Mouse (Mus musculus) mouse embryonic stem cell (cell line): ENCODE data around the gene Rsad2.

Experiments
- in situ Hi-C, 2 experiments: fragments of 300-500 bp; cut with MboI; formaldehyde crosslinking; loops; 1 replicate in 1 of 2; 3 replicates in 1 of 2; pipeline ENCODE4 v1.14.3; 2019 to 2020; ENCODE audit warnings: low sequenced_read_pairs in 2 of 2, low pct_unique_long_range_greater_than_20kb in 1 of 2, mixed read lengths in 1 of 2; ENCODE audit not compliant: unreplicated experiment in 1 of 2

Rsad2 gene

DNA sequence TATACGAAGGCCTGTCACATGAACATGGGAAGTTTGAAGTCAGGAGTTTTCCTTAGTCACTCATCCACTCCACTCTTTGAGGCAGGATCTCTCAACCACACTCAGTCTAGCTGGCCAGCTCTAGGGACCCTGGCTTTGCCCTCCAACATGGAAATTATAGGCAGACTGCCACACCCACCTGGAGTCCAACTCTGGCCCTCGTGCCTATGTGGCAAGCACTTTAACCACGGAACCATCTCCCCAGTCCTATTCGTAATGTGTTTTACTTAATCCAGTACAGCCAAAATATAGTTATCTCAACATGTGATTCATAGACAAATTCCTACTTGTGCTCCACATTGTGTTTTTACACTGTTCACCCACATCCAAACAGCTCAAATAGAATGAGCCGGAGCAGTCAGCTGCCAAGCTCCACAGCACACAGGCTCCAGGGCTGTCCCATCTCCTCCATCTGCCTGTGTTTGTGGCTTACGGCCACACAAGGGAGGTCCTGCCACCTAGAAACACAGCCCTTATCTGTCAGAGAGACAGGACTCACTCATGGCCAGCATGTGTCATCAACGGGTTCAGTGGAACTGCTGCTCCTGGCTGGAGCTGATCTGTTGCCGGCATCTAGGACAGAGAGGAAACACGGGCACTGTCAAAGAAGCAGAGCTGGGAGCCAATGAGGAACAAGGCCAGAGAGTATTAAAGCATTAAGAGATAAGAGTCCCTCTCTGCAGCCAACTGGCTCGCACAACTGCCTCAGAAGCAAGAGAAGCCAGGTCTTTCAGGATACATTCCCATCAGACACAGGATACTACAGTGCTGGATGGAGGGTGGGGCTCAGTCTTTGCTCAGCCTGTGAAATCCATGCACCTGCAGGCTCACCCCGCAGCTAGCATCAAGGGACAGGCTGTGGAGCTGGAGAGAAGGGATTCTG is 51.2 kb downstream of the Rsad2 start:
- in situ Hi-C loops, result no loop called here

DNA sequence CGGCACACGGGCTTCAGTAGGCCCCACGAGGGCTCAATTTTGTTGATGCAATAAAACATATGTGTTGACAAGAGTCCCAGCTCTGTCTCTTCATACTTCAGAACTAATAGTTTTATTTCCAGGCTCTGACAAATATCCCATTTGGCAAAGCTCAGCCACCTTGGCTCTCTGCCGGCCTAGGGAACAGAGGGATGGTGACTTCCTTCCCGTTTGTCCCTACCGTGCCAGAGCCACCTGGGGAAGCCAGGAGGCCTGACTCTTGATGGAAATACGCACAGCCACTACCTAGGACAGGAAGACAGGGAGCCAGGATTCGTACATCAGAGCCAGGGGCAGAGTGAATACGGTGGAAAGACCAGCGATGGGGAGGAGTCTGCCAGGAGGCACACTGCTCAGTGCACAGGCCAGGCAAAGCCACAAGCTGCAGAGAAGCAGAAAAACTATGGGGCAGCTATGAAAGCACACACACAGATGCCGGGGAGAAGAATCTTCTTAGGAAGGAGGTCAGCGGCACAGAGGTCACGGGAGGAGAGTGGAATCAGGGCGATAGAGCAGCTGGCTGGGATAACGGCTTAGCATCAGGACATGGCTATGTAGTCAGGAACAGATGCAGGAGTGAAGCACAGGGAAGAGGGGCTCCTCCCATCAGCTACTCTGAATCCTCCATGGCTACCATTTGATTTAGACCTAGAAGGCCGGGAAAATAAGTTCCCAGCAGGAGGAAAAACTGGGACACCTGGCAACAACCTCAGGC is 52.7 kb downstream of the Rsad2 start:
- in situ Hi-C loops, result no loop called here

DNA sequence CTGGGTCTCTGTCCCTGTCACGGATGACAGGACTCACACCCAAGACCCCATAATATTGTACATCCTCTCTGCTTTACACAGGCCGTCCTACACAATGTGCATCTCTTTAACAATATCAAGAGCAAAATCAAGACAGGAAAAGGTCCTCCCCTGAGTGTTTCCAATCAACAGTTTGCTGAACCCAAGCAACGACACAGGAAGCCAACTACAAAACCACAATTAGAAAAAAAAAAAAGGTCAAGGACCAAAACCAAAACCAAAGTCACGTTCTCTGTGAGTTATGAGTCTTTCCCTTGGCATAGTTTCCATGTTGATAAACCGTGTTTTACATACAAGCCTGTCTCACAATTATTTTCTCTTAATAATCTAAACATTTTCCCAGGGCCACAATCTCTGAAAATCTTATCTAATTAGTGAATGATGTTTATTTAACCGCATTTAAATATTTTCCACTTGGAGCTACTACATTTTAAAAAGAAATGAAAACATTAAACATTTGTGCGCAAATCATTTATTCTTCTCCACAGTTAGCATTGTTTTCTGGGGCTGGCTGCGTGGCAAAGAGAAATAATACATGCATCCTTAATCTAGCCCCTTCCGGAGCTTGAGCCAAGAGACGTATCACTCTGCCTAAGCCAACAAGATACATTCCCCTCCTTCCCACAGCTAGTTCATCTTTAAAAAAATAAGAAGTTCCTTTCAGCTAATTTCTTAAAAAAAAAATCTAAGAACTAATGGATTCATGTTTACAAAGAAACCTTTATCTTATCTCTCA is 54.4 kb downstream of the Rsad2 start:
- in situ Hi-C loops, result no loop called here

DNA sequence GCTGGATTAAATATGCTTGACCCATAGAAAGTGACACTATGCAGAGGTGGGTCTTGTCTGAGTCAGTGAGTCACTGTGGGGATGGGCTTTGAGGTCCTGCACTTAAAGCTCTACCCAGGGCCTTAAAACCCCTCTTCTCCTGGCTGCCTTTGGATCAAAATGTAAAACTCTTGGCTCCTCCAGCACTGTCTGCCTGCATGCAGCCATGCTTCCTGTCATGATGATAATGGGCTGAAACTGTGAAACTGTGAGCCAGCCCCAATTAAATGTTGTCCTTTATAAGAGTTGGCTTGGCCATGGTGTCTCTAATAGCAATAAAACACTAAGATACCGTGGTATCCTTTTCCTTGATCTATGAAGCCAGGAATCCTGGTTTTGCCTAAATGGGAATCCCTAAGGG is 55.0 kb downstream of the Rsad2 start:
- in situ Hi-C loops, result no loop called here

DNA sequence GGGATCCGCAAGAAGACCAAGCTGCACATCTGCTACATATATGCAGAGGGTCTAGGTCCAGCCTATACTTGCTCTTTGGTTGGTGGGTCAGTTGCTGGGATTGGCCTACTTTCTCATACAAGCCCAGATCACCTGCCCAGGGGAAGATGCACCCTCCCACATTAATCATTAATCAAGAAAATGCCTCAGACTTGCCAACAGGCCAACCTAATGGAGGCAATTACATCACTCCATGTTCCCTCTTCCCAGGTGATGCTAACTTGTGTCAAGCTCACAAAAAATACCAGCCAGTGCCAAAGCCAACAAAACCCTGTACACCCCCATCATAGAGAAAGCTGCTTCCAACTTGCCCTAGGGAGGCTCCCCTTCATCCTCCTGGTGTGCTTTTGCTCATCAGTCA is 55.5 kb downstream of the Rsad2 start:
- in situ Hi-C loops, result no loop called here

DNA sequence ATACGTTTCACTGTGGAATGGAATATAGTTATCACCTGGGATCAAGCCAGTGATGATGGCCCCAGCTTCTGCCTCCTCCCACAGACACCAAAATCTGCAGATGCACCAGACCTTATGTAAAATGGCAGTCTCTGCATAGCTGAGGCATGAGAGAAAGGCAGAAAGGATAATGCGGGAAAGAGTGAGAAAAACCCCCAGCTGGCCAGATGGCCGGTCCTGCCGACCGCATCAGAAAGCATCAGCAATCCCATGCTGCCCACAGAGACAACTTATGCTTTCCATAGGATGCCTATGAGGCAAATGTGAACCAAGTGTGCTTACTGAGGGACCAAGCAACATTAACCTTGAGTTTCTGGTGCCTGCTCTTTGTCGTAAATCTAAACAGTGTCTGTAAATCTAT is 56.9 kb downstream of the Rsad2 start:
- in situ Hi-C loops, result no loop called here

DNA sequence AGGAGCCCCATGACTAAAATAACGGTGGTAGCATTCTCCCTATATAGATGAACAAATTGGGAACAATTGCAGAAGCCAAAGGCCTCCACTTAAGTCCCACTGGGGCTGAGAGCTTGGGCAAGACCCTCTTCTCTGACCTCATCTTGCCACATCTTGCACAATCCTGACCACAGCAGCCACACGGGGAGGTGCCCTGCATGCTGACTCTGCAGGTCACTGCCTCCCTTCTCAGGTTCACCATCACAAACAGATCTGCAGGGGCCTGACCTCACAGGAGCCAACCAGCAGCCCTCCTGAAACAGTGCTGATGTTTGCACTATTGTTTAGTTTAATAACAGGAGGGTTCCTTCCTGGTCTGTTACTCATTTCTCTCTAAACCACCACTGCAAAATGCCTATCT is 57.7 kb downstream of the Rsad2 start:
- in situ Hi-C loops, result no loop called here

DNA sequence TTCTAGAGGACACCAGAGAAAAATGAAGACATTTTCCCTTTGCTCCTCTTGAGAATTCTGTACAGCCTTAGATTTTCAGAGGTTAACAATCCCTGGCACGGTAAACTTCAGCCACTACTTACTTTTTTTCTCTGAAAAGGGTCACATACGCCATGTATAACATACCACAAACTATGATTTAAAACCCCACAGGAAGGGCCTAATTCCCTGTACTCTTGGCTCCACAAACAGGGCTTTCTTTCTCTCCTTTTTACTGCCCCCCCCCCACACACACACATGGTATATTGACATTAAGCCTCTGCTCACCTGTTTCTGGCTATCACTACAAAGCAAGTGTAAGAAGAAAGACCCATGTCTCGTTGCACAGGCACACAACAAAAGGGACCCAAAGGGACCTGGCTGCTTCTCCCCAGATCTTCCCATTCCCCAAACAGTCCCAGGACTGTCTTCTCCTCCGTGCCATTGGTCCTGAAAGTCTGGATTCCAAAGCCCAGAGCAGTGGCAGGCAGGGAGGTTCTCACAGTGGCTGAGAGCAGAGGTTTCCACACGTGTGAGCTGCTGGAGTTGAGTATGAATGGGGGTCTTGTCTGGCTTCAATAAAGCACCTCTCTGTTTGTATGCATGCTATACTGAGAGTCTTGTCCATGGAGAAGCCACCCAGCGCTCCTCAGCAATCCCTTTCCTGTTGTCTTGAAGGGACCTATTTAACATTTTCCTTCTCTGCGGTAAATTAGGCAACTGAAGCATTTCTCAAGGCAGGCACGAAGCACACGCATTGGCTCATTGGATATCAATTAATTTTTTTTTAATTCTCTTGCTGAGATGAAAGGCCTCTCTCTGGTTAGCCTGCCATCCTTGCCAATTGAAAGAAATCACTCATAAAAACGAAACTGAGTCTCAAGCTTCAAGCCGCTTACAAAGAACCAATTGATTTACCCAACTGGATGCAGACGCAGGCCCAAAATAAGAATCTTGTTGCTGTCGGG is 61.5 kb downstream of the Rsad2 start:
- in situ Hi-C loops, result no loop called here

DNA sequence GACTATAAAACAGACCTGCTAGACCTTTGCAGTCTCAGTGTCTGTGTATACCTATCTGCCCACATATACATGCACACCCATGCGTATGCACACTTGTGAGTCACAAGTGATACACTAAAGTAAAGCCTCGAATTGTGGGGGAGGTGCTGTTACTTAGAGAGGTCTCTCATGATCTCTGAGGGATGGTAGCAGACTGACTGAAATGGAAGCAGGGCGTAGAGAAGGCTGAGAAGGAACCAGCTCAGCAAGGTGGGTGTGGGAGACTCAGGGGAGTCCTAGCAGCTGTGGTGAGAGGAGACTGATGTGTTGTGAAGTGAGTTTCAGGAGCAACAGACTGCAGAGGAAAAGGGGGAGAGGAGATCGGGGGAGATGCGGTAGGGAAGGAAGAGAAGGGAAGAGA is 63.0 kb downstream of the Rsad2 start:
- in situ Hi-C loops, result no loop called here
